Mouse (Mus musculus) brain, embryonic 14.5 days (tissue): Measurements from ENCODE around the gene Ager.

Source experiments
- CTCF ChIP-seq: fragments of 200-500 bp; IDR thresholded peaks from 2 replicates; pipeline ENCODE4 v1.5.1; 2012; ENCODE audit warnings: inconsistent platforms, mild to moderate bottlenecking, moderate library complexity, borderline replicate concordance; ENCODE audit not compliant: insufficient read depth, insufficient read length; ENCODE audit errors: extremely low read depth
- POLR2A ChIP-seq: fragments of 200-500 bp; IDR thresholded peaks from 2 replicates; pipeline ENCODE4 v1.6.1; 2012; ENCODE audit warnings: mild to moderate bottlenecking, inconsistent platforms, borderline replicate concordance; ENCODE audit not compliant: poor library complexity, insufficient read depth, insufficient read length, severe bottlenecking; ENCODE audit errors: extremely low read depth

DNA sequence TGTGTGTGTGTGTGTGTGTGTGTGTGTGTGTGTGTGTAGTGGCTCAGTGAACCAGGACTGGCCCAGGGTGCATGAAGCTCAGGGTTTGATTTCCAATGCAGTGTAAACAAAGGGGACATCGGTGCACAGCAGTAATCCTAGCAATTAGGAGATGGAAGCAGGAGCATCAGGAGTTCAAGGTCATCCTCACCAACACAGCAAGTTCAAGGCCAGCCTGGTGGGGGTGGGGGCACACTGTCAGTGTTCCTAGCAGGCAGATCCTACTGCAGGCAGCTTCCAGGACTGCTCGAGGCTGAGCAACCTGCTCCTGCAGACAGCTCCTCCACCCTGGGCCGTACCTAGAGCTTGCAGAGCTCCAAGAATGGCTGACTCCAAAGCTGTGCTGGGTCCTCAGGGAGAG is 35.1 kb upstream of the Ager start:
- TF ChIP-seq POLR2A (no peak), CTCF (no peak)
